ENCODE assay signal across 11 mouse cellular contexts in genomic region chr13:37440593-37441307, GRCm38 (mm10).
DNase-seq lines count a peak whose midpoint lies in the region; ATAC-seq and TF ChIP-seq lines count a peak whose summit lies in the region.
"Had no signal": no experiment of that assay in that cellular context is flagged by ENCODE, and none has a peak within 500 bp of the region (broad histone marks: within the 10 kb centered on the region; RNA-seq: fewer than 3 reads in every experiment).

No protein-coding gene starts in this region.

- TF ChIP-seq POLR2A in bone marrow, adult 2 months (IDR thresholded peaks at IDR 0.05; ENCODE audit: borderline replicate concordance, control insufficient read depth, low read depth, low read length) = no peak
- no peak for TF ChIP-seq POLR2A in myocyte (IDR thresholded peaks at IDR 0.05; ENCODE audit: insufficient read length, low read depth)

- peak overlapping the region; percentile 72 for H3K4me3 ChIP-seq in megakaryocyte, embryonic 14.5 days (replicated peaks)
- no peak overlapping the region for H3K4me3 ChIP-seq in bone marrow, adult 2 months (replicated peaks; ENCODE audit: control insufficient read depth, low read depth, low read length)
- no peak overlapping the region for H3K4me3 ChIP-seq in heart, embryonic 15.5 days
- H3K4me3 ChIP-seq in myocyte = no peak overlapping the region
- H3K4me3 ChIP-seq: midbrain, embryonic 10.5 days had no signal

- no peak overlapping the region for H3ac ChIP-seq in myocyte (ENCODE audit: control insufficient read depth, insufficient read length)

- H3K79me2 ChIP-seq in myocyte (ENCODE audit: control insufficient read depth, insufficient read depth) = no peaks in the 10 kb centered on the region

- H3K4me2 ChIP-seq in heart, embryonic 15.5 days = no peak overlapping the region
- peak overlapping the region; percentile 77 for H3K4me2 ChIP-seq in myocyte (ENCODE audit: low read depth)

- WGBS in bone marrow, adult 2 months = 10% methylated on average over 11 of the region's 11 CpGs
- 43% methylated on average over 11 of the region's 11 CpGs for WGBS in heart, embryonic 15.5 days

- no peak for TF ChIP-seq CTCF in bone marrow, adult 2 months (IDR thresholded peaks at IDR 0.05; ENCODE audit: control insufficient read depth, insufficient read depth, low read length)

- no peaks in the 10 kb centered on the region for H3K27me3 ChIP-seq in megakaryocyte, embryonic 14.5 days (replicated peaks)
- no peaks in the 10 kb centered on the region for H3K27me3 ChIP-seq in heart, embryonic 15.5 days
- H3K27me3 ChIP-seq in myocyte (ENCODE audit: control insufficient read depth, insufficient read depth, insufficient read length) = no peaks in the 10 kb centered on the region

- H3K36me3 ChIP-seq in megakaryocyte, embryonic 14.5 days (replicated peaks; ENCODE audit: low read length) = no peaks in the 10 kb centered on the region
- no peaks in the 10 kb centered on the region for H3K36me3 ChIP-seq in heart, embryonic 15.5 days
- H3K36me3 ChIP-seq in myocyte (ENCODE audit: control insufficient read depth, insufficient read depth) = no peaks in the 10 kb centered on the region
- H3K36me3 ChIP-seq: midbrain, embryonic 10.5 days had no signal

- no peak for DNase-seq in retina, embryonic 14.5 days (ENCODE audit: low spot score)
- no peak for DNase-seq in cerebellum, postnatal 4 days (ENCODE audit: low spot score in 2 of 2)
- no peak for DNase-seq in ovary, postnatal 14 days (ENCODE audit: low spot score)
- DNase-seq: cerebellum, adult 8-10 months had no signal

- ATAC-seq in megakaryocyte, adult 5-6 weeks (ENCODE audit: poor library complexity, severe bottlenecking) = no peak
- ATAC-seq in heart, embryonic 15.5 days (replicated peaks; ENCODE audit: insufficient number of reproducible peaks, insufficient read depth, low FRiP score, low read depth) = 0 out of 2 replicates have a peak, but pooled peaks have one; percentile 24
- ATAC-seq: hindbrain, postnatal 0 days had no signal

- peaks cover 46% of the 10 kb centered on the region for H3K4me1 ChIP-seq in megakaryocyte, embryonic 14.5 days
- no peaks in the 10 kb centered on the region; the same call in 1 of the 2 replicates for H3K4me1 ChIP-seq in bone marrow, adult 2 months (ENCODE audit: control insufficient read depth, insufficient read depth, low read length)
- peaks cover 18% of the 10 kb centered on the region for H3K4me1 ChIP-seq in heart, embryonic 15.5 days (replicated peaks)

- H3K9me3 ChIP-seq in megakaryocyte, embryonic 14.5 days = no peaks in the 10 kb centered on the region
- no peaks in the 10 kb centered on the region for H3K9me3 ChIP-seq in heart, embryonic 15.5 days (replicated peaks)
- H3K9me3 ChIP-seq: midbrain, embryonic 10.5 days had no signal

- H3K9ac ChIP-seq in heart, embryonic 15.5 days = no peak overlapping the region

- H3K27ac ChIP-seq in bone marrow, adult 2 months (ENCODE audit: control insufficient read depth, insufficient read depth, low read depth, low read length, poor library complexity) = peak overlapping the region; percentile 80
- H3K27ac ChIP-seq in heart, embryonic 15.5 days = peak overlapping the region; percentile 39
- H3K27ac ChIP-seq: hindbrain, postnatal 0 days; midbrain, embryonic 10.5 days had no signal

TF ChIP-seq in myocyte, 11 proteins besides CTCF, POLR2A, EP300 and RAD21:
- TF ChIP-seq MAX (IDR thresholded peaks at IDR 0.05; ENCODE audit: low read depth) (no peak), E2F4 (IDR thresholded peaks at IDR 0.05; ENCODE audit: insufficient read depth) (no peak), MYOG (IDR thresholded peaks at IDR 0.05; ENCODE audit: control insufficient read depth in 1 of 3, insufficient read depth in 1 of 3, insufficient read length in 2 of 3, low read depth in 2 of 3) (peak in 2 of 3 experiments; percentile 38 to 85), MYOD1 (IDR thresholded peaks at IDR 0.05; ENCODE audit: control insufficient read depth in 1 of 3, insufficient read length in 2 of 3, low read depth in 2 of 3) (peak in 2 of 3 experiments; percentile 57 to 69), CEBPB (IDR thresholded peaks at IDR 0.05; ENCODE audit: insufficient read depth, poor library complexity, severe bottlenecking) (peak; percentile 44; the same call in 1 of the 2 replicates), USF1 (IDR thresholded peaks at IDR 0.05; ENCODE audit: low read depth) (no peak), TCF12 (IDR thresholded peaks at IDR 0.05; ENCODE audit: insufficient read depth, poor library complexity, severe bottlenecking) (peak; percentile 13), REST (IDR thresholded peaks at IDR 0.05; ENCODE audit: insufficient read depth, insufficient read length) (no peak), SRF (IDR thresholded peaks at IDR 0.05; ENCODE audit: control insufficient read depth, insufficient read length, low read depth) (no peak), POLR2AphosphoS2 (IDR thresholded peaks at IDR 0.05; ENCODE audit: insufficient read length, low read depth) (no peak), TCF3 (IDR thresholded peaks at IDR 0.05; ENCODE audit: insufficient read length, low read depth) (no peak)
TF ChIP-seq in myocyte: peak in this region for 4.
